ENCODE assay signal across 9 mouse cellular contexts in genomic region chr11:113807086-113807485, GRCm38 (mm10). TPM values are rescaled to one million over a fixed set of nuclear protein-coding genes. Genes with fewer than 3 reads are reported as not detected.
DNase-seq lines count a peak whose midpoint lies in the region; ATAC-seq and TF ChIP-seq lines count a peak whose summit lies in the region.
"Had no signal": no experiment of that assay in that cellular context is flagged by ENCODE, and none has a peak within 500 bp of the region (broad histone marks: within the 10 kb centered on the region; RNA-seq: fewer than 3 reads in every experiment).

No protein-coding gene starts in this region.

- TF ChIP-seq POLR2A in olfactory bulb, adult 2 months (IDR thresholded peaks at IDR 0.05; ENCODE audit: insufficient read depth, low read depth, low read length), result no peak

- no peaks in the 10 kb centered on the region for H3K9me3 ChIP-seq in midbrain, embryonic 10.5 days (replicated peaks)
- no peaks in the 10 kb centered on the region for H3K9me3 ChIP-seq in midbrain, embryonic 14.5 days (ENCODE audit: control insufficient read depth, low read length)
- no peaks in the 10 kb centered on the region for H3K9me3 ChIP-seq in liver, embryonic 13.5 days (replicated peaks)
- H3K9me3 ChIP-seq: embryonic facial prominence, embryonic 13.5 days had no signal

- no peak overlapping the region for H3K4me2 ChIP-seq in midbrain, embryonic 14.5 days (ENCODE audit: low read length)
- no peak overlapping the region for H3K4me2 ChIP-seq in liver, embryonic 13.5 days
- H3K4me2 ChIP-seq: embryonic facial prominence, embryonic 13.5 days had no signal

- H3K27ac ChIP-seq in midbrain, embryonic 10.5 days (replicated peaks), result peak overlapping the region; percentile 76
- H3K27ac ChIP-seq in midbrain, embryonic 14.5 days (replicated peaks; ENCODE audit: low read depth, low read length), result no peak overlapping the region
- H3K27ac ChIP-seq in liver, embryonic 13.5 days, result no peak overlapping the region
- peak overlapping the region; percentile 12; the same call in 1 of the 2 replicates for H3K27ac ChIP-seq in olfactory bulb, adult 2 months (ENCODE audit: insufficient read depth, low read depth, low read length)
- H3K27ac ChIP-seq: embryonic facial prominence, embryonic 13.5 days had no signal

- WGBS in midbrain, embryonic 10.5 days, result 25% methylated on average over 9 of the region's 9 CpGs
- WGBS in midbrain, embryonic 14.5 days, result 21% methylated on average over 9 of the region's 9 CpGs
- 20% methylated on average over 9 of the region's 9 CpGs for WGBS in liver, embryonic 13.5 days (ENCODE audit: insufficient replicate concordance)
- 66% methylated on average over 9 of the region's 9 CpGs for WGBS in olfactory bulb, adult 2 months

- H3K27me3 ChIP-seq in midbrain, embryonic 10.5 days (ENCODE audit: low read depth, poor library complexity, severe bottlenecking), result peaks cover 43% of the 10 kb centered on the region
- H3K27me3 ChIP-seq in midbrain, embryonic 14.5 days (ENCODE audit: control insufficient read depth, insufficient read depth, low read length), result no peaks in the 10 kb centered on the region
- peaks cover 57% of the 10 kb centered on the region for H3K27me3 ChIP-seq in liver, embryonic 13.5 days
- H3K27me3 ChIP-seq: embryonic facial prominence, embryonic 13.5 days had no signal

- H3K4me1 ChIP-seq in midbrain, embryonic 10.5 days, result peaks cover 67% of the 10 kb centered on the region
- H3K4me1 ChIP-seq in midbrain, embryonic 14.5 days (ENCODE audit: control insufficient read depth, insufficient read depth, low read length), result peaks cover 12% of the 10 kb centered on the region; the same call in 1 of the 2 replicates
- peaks cover 27% of the 10 kb centered on the region for H3K4me1 ChIP-seq in liver, embryonic 13.5 days (replicated peaks)
- peaks cover 15% of the 10 kb centered on the region for H3K4me1 ChIP-seq in olfactory bulb, adult 2 months (ENCODE audit: control insufficient read depth, insufficient read depth, low read length)

- no peak for ATAC-seq in midbrain, embryonic 14.5 days (ENCODE audit: low FRiP score, low TSS enrichment)
- ATAC-seq in liver, embryonic 13.5 days (ENCODE audit: low read depth), result 0 out of 2 replicates have a peak, but pooled peaks have one; percentile 18
- no peak for ATAC-seq in granulocyte monocyte progenitor cell, adult 5-6 weeks (replicated peaks; ENCODE audit: poor library complexity, severe bottlenecking)

- no peak overlapping the region for H3K4me3 ChIP-seq in midbrain, embryonic 10.5 days
- H3K4me3 ChIP-seq in midbrain, embryonic 14.5 days (replicated peaks; ENCODE audit: low read depth, low read length), result no peak overlapping the region
- no peak overlapping the region for H3K4me3 ChIP-seq in liver, embryonic 13.5 days (replicated peaks)
- H3K4me3 ChIP-seq in olfactory bulb, adult 2 months (ENCODE audit: insufficient read depth, low read depth, low read length), result no peak overlapping the region
- H3K4me3 ChIP-seq: embryonic facial prominence, embryonic 13.5 days had no signal

- peaks cover 2% of the 10 kb centered on the region; the same call in 1 of the 2 replicates for H3K36me3 ChIP-seq in midbrain, embryonic 10.5 days
- H3K36me3 ChIP-seq in midbrain, embryonic 14.5 days (ENCODE audit: control insufficient read depth, insufficient read depth, low read length), result 0 out of 2 replicates have a peak, but pooled peaks cover 6% of the 10 kb centered on the region
- no peaks in the 10 kb centered on the region for H3K36me3 ChIP-seq in liver, embryonic 13.5 days

- DNase-seq in midbrain, embryonic 10.5 days (ENCODE audit: low spot score), result peak; percentile 51
- no peak for DNase-seq in midbrain, embryonic 14.5 days
- DNase-seq in heart, postnatal 14 days, result peak; percentile 65 to 69
- no peak for DNase-seq in liver, embryonic 13.5 days
- no peak for DNase-seq in layer of hippocampus, adult 9-11 months
- DNase-seq in cerebellum, postnatal 4 days (ENCODE audit: low spot score in 2 of 2), result no peak

- no peak for TF ChIP-seq CTCF in olfactory bulb, adult 2 months (IDR thresholded peaks at IDR 0.05; ENCODE audit: insufficient read depth, low read depth, low read length)

- H3K9ac ChIP-seq in midbrain, embryonic 14.5 days (replicated peaks; ENCODE audit: low read length), result no peak overlapping the region
- no peak overlapping the region for H3K9ac ChIP-seq in liver, embryonic 13.5 days
- H3K9ac ChIP-seq: embryonic facial prominence, embryonic 13.5 days had no signal

- intact Hi-C loops in heart, postnatal 14 days (cut with DNase I), result loop anchor here (1.0 kb wide), 2 partner anchors 56 to 158 kb away; partner anchors contain the start of genes Cdc42ep4 and Cog1

RNA-seq across cellular contexts. Expression of gene Cdc42ep4, which starts 55.4 kb away (rescaled TPM):
- polyA plus RNA-seq in midbrain, embryonic 10.5 days (2016; fragmentation: Nextera tagmentation; extraction: Ambion mirVana), result 91.4 and 105 TPM in 2 replicates
- polyA plus RNA-seq in midbrain, embryonic 14.5 days (2014; fragmentation: Nextera tagmentation; extraction: Ambion mirVana), result 45.4 and 49.5 TPM in 2 replicates
- total RNA-seq in heart, postnatal 14 days (2021), result 10 to 100 TPM; 30.9 to 33.4 TPM
- 17.3 and 18.4 TPM in 2 replicates for polyA plus RNA-seq in liver, embryonic 13.5 days (2015; fragmentation: Nextera tagmentation; extraction: Ambion mirVana)
- polyA plus RNA-seq in olfactory bulb, adult 2 months (2012; ENCODE audit: insufficient read depth, insufficient read length, low replicate concordance, missing spikeins), result not detected in 2 replicates
- total RNA-seq in granulocyte monocyte progenitor cell, adult 5-6 weeks (2014; fragmentation: Nextera tagmentation), result 13.9 and 15.5 TPM in 2 replicates
- total RNA-seq in granulocyte monocyte progenitor cell, adult 5-6 weeks (2017), result 14.8 and 21.5 TPM in 2 replicates

Comparison
In these comparisons a context has a peak if more than half of its experiments do, and no peak if none do; other contexts are left out.
1. DNase-seq: peak in midbrain, embryonic 10.5 days (single experiment) and heart, postnatal 14 days (2 of 2); none in midbrain, embryonic 14.5 days (single experiment), liver, embryonic 13.5 days (single experiment), layer of hippocampus, adult 9-11 months (single experiment) and cerebellum, postnatal 4 days (0 of 2).
2. H3K27ac ChIP-seq: peak in midbrain, embryonic 10.5 days (single experiment) and olfactory bulb, adult 2 months (single experiment); none in midbrain, embryonic 14.5 days (single experiment) and liver, embryonic 13.5 days (single experiment).